Mouse (Mus musculus): ENCODE measurements around the gene Tmem198.

Gene Tmem198

DNA sequence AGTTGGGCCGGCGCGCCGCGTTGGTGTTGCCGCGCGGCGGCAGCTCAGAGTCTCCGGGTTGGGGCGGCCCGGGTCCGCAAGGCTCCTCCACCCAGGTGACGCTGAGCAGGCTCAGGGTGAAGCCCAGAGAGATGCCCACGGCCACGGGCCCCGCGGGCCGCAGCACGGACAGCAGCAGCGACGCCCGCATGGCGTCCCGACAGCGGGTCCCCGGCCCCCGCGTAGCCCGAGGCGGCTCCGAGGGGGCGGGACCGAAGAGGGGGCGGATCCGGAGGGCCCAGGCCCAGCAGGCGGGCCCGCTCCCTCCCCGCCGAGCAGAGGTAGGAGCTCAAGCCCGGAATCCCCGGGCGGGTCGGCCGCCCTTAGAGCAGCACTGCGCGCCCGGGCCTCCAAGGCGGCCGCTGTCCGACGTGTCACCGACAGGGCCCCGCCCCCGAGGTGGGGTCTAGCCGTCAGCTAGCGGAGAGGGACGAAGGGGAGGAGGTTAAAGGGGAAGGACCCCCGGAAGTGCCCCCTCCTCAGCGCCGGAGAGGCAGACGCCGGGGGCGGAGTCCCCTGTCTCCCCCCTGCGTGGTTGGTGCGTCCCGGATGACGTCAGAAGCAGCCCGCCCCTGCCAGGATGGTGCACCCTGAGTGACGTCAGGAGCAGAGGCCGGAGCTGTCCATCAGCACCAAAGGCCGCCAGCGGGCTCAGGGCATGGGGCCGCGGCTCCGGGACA is at the start of gene Tmem198, which contains the start of gene Chpf:
Gene Tmem198, plus strand, starts transcription at position 617 of the 719 bp plus-strand sequence.
Gene Chpf, minus strand, starts transcription at position 392 of the 719 bp plus-strand sequence.
- peak; percentile 98 for DNase-seq

DNA sequence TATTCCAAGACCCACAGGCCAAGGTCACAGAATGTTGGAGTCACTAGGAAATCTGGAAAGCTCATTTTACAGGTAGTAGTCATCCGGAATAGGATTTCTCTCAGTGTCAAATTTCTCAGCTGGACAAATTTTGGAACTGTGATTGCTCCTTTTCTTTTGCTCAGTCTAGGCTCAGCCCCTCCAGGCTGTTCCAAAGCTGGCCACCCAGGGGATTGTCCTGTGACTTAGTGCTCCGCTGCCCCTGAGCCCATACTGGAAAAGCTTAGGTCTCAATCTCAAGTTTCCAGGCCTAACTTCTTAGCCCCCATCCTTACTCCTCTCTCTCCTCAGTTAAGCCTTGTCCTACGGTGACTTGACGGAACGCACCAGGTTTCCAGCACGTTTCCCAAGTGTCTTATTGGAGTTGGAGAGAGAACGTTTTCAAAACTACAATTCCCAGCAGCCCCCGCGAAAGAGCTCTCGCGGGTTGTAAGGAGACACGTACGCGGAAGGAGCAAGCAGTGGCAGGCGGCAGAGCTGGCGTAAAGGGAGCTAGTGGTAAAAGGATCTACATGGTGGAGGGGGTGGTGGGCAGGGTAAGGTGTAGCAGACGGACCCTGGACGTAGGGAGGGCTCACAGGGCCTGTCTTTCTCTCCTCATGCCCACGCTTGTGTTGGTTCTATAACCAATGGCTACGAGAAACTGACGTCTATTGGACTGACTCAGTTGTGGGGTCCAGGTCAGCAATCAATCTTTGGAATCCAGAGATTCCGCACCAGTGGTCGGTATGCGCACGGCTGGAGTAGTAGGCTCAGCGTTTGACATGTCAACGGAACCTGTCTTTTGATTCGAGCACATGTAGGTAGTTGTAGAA is 43.6 kb upstream of the Tmem198 start, which contains the start of gene Gmppa:
Gene Gmppa, plus strand, starts transcription at position 456 of the 854 bp plus-strand sequence.
- DNase-seq, result peak; percentile 93

DNA sequence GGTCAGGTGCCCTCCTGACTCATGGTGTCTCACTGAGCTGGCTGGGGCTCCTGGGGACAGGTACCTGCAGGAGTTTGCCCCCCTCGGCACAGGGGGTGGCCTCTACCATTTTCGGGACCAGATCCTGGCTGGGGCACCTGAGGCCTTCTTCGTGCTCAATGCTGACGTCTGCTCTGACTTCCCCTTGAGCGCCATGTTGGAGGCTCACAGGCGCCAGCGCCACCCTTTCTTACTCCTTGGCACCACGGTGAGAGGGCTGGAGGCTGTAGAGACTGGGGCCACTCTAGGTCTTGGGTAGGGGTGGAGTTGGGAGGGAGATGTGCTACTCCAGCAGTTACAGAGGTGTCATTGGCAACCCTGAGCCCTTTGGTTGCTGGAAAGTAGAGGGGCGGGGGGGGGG is 40.5 kb upstream of the Tmem198 start:
- no peak for DNase-seq

DNA sequence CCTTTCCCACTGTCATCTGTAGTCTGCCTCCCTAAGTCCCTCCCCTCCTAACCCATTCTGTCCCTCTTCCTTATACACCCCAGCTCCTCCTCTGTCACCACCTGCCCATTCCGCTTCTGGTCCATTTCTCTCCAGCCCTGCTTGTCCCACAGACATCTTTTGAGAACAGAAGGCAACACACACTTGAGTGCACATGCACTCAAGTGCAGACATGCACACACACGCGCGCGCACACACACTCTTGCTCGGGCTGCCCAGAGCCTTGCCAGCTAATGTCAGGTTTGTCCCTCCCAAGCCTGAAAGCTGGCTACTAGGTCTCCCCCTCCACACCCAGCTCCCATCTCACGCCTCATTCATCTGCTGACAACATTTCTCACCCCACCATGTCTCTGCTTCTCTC is 38.7 kb upstream of the Tmem198 start:
- DNase-seq, result no peak

DNA sequence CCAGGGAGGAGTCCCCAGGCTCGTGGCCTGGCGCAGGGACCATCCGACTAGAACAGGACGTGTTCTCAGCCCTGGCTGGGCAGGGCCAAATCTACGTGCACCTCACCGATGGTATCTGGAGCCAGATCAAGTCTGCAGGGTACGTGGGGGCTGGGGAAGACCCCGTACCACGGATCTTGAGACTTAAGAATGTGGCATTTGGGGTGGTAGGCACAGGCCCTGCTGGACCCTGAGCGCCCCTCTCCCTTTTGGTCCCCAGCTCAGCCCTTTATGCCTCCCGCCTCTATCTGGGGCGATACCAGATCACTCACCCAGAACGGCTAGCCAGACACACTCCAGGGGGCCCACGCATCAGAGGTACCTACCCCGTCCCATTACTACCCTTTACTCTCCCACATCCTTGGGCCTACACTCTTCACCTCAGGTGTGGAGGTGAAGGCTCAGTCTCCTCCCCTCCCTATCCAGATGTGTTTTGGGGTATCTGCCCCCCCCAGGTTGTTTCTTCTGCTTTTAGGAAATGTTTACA is 37.8 kb upstream of the Tmem198 start:
- no peak for DNase-seq

DNA sequence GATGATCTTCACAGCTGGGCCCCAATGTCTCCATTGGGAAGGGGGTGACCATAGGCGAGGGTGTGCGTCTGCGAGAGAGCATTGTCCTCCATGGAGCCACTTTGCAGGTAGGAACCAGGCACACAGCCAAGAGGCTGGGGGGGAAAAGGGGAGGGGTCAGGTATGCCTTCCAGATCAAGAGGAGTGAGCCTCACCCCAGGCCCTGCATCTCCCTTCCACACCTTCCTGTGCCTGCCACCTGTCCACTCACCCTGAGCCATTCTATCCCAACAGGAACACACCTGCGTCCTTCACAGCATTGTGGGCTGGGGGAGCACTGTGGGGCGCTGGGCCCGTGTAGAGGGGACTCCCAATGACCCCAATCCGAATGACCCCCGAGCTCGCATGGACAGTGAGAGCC is 37.2 kb upstream of the Tmem198 start:
- no peak for DNase-seq

DNA sequence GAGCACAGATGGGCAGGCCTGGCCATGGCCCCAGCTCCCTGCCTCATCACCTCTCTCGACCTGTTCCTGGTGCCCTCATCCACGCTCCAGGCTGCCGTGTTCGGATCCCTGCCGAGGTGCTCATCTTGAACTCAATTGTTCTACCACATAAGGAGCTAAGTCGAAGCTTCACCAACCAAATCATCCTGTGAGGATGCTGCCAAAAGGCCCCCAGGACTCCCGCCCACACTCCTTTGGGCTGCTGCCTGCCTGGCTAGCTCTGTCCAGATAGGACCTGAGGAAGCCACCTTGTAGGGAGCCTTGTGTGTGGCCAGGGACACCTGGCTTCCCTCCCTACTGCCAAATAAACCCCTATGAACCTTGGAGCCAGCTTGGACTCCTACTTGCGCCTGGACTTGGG is 36.5 kb upstream of the Tmem198 start:
- no peak for DNase-seq

DNA sequence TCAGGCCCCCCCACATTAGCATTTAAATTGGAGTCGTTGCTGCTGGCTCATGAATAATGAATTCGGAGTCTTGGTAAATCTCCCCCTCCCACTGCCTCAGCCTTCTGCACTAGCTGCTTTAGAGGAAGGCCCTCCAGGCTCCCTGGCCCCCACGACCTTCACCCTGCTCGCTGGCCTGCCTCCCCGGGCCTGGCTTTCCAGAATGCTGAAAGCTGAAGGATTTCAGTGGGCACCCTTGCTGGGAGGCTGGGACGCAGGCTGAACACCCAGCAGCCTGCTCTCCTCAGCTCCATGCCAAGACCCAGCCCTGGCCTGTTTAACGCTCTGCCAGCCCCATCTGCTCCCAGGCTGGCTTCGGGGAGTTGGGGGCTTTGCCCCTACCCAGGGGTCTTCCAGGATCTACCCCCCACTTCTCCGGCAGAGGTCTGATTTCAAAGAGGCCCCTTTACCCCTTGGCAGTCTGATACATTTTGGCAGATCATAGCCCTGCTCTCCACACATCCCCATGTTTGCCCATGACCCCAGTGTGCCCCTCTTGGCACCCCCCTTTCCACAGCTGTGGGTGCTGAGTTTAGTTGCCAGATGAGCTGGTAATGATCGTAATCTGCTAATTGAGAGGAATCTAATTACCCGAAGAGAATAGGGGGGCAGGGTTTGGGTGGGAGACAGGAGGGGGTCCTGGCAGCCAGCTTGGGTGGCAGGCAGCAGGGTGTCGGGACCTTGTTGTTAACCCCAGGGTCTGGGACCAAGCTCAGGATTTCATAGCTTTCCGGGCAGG is 35.9 kb upstream of the Tmem198 start:
- DNase-seq, result no peak

DNA sequence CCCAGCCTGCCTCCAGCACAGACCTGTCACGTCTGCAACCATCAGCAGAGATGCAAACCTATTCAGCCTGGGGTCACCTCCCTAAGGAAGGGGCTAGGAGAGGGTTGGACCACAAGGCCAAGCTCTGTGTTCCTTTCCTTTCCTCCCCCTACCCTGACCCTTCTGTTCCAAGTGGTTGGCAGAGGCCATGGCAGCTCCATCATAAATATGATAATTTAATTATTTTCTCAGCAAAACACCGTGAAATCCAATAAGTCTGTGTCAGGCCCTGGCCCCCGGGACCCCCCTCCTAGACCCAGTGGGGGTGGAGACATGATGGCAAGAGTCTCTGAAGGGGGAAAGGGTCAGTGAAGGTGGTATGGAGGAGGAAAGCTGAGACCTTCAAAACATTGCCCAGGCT is 35.1 kb upstream of the Tmem198 start:
- no peak for DNase-seq

DNA sequence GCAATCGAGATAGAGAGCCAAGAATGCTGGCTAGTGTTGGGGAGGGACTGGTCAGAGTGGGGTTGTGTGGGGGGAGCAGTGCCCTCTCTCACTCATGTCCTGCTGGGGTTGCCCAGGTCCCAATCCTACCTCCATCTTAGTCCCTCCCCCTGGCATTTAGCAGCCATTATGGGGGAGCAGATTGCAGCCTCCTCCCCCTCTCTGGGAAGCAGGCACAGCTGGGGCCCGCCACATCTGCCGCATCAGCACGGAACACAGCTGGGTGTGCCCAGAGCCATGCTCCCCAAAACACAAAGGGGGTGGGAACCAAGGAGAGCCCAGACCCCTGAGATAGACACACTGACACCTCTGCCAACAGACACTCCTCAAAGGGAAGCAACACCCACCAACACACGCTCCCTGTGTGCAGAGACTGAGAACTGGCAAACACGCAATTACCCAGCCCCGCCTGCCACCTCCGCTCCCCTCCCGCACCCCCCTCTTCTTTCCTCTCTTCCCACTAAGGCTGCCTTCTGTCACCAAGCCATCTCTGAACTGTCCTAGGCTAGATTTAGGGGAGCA is 34.1 kb upstream of the Tmem198 start:
- DNase-seq, result no peak

DNA sequence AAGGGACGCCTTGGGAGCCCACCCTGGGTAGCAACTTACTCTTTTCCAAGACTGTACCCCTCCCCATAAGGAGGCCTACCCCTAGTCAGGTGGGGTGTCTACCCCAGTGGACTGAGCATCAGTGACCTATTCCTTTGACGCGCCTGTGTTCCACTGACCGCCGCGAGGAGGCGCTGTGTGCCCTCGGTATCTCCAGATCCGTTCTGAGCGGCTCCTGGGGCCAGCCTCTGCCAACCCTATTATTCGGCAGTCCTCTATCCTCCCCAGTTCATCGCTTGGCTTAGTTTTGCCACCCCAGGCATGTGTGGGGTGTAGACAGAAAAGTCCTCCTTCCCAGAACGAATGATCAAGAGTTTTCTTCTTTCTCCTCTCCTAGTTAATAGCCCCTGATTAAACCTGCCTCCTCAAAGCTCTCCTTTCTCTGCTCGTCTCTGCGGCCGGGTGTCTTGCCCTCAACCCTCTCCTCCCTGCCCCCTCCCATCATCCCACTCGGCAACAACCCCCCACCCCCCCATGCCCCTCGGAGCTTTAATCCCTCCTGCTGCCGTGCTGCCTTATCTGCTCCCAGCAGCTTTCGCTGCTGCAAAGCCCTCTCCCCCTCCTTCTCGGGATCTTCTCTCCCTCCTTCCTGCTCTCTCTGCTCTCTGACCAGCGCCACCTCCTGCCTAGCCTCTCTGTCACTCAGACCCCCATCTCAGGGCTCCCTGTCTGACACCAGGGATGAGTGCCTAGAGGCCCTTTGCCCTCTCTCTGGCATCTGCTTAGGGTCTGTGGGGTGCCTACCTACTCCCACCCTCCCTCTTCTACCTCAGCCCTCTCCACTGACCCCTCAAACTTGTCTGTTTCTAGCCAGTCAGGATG is 33.4 kb upstream of the Tmem198 start:
- DNase-seq, result peak; percentile 84

DNA sequence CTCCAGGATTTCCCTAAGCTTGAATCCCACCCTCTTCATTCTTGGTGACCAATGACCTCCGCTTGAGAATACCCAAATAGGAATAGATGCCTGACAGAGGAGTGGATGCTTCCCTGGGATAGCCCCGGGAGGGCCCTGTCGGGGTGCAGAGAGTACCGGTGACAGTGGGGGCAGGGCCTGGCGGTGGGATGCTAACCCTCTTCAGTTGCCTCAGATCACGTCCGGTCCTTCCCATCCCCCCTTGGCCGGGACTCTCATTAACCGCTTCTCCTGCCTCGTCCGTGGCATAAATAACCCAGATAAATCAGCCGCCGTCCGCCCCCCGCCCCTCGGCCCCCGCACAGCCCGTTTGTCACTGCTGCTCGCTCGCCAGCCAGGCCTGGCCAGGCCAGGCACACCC is 32.7 kb upstream of the Tmem198 start:
- no peak for DNase-seq

DNA sequence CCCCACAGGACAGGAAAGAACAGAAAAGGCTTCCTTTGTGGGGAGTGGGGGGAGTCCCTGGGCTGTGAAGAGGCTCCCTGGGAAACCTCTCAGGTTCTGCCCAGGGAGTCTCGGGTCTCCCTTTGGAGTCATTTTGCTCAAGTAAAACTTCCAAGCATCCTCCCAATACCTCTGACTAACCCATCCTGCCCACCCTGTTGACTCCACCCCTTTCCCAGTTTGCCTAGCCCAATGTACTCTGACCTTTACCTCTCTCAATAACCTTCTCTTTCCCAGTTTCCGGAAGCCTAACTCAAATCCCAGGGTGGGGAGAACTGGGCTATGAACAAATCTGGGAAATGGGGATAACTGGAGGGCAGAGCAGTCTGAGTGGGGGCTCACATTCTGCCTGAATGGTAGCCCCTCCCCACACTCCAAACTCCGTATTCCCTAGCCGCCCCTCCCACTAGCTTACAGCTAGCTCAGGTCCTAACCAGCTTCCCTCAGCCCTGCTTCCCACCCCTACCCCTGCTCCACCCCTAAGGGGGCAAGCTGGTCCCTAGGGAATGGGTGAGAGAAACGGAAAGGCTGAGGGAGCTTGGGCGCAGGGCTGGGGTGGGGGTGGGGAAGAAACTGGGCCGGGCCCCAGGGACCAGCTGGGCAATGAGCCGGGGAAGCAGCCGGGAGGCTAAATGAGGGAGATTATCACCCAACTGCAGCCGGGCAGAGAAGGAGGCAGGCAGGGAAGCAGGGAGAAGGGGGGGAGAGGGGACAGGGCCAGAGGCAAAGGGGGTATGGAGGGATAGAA is 31.9 kb upstream of the Tmem198 start:
- no peak for DNase-seq

DNA sequence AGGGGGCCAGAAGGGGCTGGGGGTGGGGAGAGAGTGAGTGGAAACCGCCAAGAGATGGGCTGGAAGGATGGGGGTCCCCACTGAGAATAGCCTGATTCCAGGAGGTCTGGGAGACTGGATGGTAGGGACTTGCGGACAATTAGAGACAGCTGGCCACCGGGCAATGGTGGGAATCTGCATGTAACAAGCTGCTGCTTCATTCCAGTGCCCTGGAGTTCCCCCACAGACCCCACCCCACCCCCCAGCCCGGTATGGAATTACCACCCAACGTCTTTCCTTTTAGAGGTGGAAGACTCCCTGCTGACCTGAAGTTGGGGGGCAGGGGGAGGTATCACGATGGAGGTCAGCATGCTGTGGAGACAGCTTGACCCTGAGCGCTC is 31.3 kb upstream of the Tmem198 start:
- no peak for DNase-seq

DNA sequence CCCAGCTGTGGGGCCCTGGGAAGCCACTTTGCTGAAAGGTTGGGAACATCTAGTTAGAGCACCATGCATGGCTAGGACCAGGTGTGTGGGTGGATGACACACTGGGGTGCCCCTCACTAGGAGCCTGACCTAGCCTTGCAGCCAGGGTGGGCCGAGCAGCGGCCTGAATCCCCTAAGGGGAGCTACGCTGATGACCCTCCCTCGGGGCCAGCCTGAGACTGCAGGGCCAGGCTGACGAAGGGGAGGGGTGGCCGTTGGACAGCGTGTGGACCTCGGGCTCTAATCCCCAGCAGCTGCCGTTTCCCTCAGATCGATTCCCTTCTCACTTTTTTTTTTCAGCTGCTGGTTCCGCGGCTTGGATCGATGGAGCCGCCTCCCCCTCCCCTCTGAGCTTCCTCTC is 30.4 kb upstream of the Tmem198 start:
- no peak for DNase-seq

DNA sequence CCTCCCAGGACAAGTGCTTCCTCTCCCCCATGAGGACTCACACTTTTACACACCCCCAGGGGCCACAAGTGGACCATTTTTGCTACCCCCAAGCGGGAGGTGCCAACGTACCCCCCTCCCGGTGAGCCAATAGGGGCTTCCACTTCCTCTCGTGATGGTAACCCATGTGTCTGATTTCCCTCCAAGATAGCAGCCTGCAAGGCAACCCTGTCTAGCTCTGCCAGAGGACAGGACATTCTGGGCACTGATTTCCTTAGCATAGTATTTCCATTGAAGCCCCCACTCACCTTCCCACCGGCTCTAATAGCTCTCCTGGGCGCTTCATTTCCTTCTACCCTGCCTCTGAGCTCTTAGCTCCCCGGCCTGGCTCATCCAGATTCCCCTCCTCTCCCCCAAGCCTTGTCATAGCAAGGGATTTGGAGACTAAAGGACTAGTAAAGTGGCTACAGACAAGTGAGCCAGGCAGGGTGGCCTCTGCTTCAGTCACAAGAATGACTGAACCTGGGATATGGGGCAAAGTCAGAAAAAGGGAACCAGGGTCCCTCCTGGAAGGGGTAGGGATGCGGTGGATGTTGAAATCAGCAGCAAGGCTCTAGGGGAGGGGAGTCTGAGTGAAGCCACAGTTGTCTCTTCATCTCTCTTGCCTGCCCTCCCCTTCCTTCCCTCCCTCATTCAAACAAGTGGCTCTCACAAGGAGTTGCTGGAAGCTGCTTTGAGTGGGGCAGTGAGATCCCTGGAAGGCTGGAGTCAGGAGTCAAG is 29.8 kb upstream of the Tmem198 start:
- no peak for DNase-seq

DNA sequence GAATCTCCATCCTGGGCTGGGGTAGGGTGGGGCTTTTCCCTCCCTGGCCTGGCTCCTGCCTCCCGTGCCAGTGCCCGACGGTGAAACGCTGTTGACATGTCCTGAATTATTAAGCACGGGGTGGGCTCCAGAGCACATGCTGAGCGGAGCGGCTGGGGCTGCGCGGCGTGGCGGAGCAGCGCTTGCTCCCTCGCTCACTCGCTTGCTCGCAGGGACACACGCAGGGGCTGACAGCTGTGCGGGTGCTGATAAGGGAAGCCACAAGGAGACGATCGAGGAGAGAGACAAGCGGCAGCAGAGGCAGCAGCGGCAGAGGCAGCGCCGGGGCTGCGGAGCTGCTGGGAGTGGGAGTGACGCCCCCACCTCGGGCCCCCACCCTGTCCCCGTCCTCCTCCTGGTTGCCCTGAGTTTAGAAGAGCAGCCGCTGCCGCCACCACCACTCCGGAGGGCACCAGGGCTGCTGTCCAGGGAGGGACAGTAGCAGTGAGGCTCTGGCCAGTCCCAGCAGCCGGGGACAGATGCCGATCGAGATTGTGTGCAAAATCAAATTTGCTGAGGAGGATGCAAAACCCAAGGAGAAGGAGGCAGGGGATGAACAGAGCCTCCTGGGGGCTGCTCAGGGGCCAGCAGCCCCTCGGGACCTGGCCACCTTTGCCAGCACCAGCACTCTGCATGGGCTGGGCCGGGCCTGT is 28.9 kb upstream of the Tmem198 start, which contains the start of gene Asic4:
Gene Asic4, plus strand, starts transcription at position 123 of the 692 bp plus-strand sequence.
- DNase-seq, result no peak

DNA sequence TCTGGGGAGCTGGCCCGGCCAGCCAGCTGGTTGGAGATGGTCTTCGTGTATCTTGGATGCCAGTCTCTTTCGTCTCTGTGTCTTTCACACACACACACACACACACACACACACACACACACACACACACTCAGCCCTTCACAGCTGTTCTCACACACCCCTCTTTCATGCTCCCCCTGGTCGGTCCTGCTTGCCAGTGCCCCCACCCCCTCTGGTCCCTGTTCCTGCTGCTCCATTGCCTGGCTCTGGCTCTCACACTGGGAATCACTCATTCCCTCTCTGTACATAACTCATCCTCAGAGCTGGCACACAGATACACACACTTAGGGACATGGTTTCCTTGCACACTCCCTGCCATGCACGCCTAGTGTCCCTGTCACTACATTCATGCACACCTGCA is 27.4 kb upstream of the Tmem198 start:
- no peak for DNase-seq

DNA sequence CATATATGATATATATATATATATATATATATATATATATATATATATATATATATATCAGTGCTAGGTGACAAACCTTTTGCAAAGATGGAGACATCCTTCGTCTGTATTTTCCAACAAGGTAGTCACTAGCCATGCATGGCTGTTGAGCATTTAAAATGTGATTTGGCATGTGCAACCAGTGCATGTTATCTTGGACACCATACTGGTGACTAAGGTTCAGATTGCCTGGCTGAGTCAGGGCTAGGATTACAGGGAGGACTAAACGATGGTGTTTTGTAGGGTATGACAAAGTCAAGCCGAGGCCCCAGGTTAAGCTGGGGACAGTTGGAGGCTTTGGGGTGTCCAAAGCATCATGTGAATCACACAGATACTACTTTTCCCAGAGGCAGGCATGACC is 23.9 kb upstream of the Tmem198 start:
- no peak for DNase-seq
